24 mouse cellular contexts compared by ENCODE assay signal in the genomic region with DNA sequence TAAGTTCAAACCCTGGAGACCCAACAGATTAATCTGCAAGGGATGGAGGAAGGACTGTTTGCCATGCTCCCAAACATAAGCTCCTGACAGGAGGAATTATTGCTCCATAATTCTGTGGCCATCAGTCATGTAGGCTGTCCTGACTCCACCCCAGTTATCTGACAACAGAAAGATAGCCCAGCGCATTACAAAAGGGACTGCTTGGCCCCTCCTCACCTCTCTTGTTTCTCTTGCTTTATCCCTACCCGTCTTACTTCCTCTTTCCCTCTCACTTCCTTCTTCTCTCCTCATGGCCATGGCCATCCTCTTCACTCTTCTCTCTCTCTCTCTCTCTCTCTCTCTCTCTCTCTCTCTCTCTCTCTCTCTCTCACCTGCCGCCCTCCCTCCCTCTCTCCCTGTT.
"Had no signal": no experiment of that assay in that cellular context is flagged by ENCODE, and none has a peak within 500 bp of the region (broad histone marks: within the 10 kb centered on the region; RNA-seq: fewer than 3 reads in every experiment).

No protein-coding gene starts in this region.

- H3K27me3 ChIP-seq: heart, embryonic 12.5 days; hindbrain, embryonic 13.5 days; hindbrain, embryonic 15.5 days; intestine, embryonic 15.5 days; limb, embryonic 13.5 days; limb, embryonic 15.5 days; liver, embryonic 12.5 days had no signal

- ATAC-seq: inflammation-experienced regulatory T-cells, adult 6 months; intestine, embryonic 15.5 days; intestine, postnatal 0 days; liver, embryonic 12.5 days had no signal

- H3K27ac ChIP-seq: gastrocnemius, adult 2 months; heart, embryonic 10.5 days; hindbrain, embryonic 13.5 days; hindbrain, embryonic 15.5 days; intestine, embryonic 15.5 days; limb, embryonic 13.5 days; limb, embryonic 15.5 days; liver, embryonic 12.5 days; liver, embryonic 14.5 days had no signal

- H3K9me3 ChIP-seq: heart, embryonic 10.5 days; heart, embryonic 12.5 days; hindbrain, embryonic 13.5 days; hindbrain, embryonic 15.5 days; intestine, embryonic 15.5 days; limb, embryonic 13.5 days; limb, embryonic 15.5 days; liver, embryonic 12.5 days had no signal

- H3K9ac ChIP-seq: heart, embryonic 12.5 days; hindbrain, embryonic 13.5 days; hindbrain, embryonic 15.5 days; intestine, embryonic 15.5 days; limb, embryonic 13.5 days; limb, embryonic 15.5 days; liver, embryonic 12.5 days; liver, embryonic 14.5 days had no signal

- H3K4me2 ChIP-seq: heart, embryonic 12.5 days; hindbrain, embryonic 13.5 days; hindbrain, embryonic 15.5 days; intestine, embryonic 15.5 days; limb, embryonic 13.5 days; limb, embryonic 15.5 days; liver, embryonic 12.5 days had no signal

- H3K4me3 ChIP-seq: gastrocnemius, adult 2 months; heart, embryonic 10.5 days; heart, embryonic 12.5 days; hindbrain, embryonic 13.5 days; hindbrain, embryonic 15.5 days; intestine, embryonic 15.5 days; limb, embryonic 13.5 days; limb, embryonic 15.5 days; liver, embryonic 12.5 days had no signal

- DNase-seq: gastrocnemius, adult 2 months; gastrocnemius, postnatal 10 days; gastrocnemius, postnatal 25 days; heart, adult 18-20 months; heart, postnatal 14 days; heart, postnatal 36 days; kidney, adult 18-20 months; kidney, adult 8-10 months; kidney, postnatal 10 days; kidney, postnatal 25 days; layer of hippocampus, adult 9-11 months; layer of hippocampus, postnatal 36 days; left cerebral cortex, postnatal 4 days had no signal

- H3K36me3 ChIP-seq: heart, embryonic 10.5 days; heart, embryonic 12.5 days; hindbrain, embryonic 13.5 days; hindbrain, embryonic 15.5 days; intestine, embryonic 15.5 days; limb, embryonic 13.5 days; limb, embryonic 15.5 days; liver, embryonic 12.5 days had no signal

- H3K4me1 ChIP-seq: heart, embryonic 10.5 days; heart, embryonic 12.5 days; hindbrain, embryonic 13.5 days; hindbrain, embryonic 15.5 days; intestine, embryonic 15.5 days; limb, embryonic 13.5 days; limb, embryonic 15.5 days; liver, embryonic 12.5 days had no signal
